Mouse (Mus musculus): ENCODE results near the gene Cbx3. TPM values are rescaled to one million over a fixed set of nuclear protein-coding genes. Genes with fewer than 3 reads are reported as not detected.

Gene Cbx3
- polyA plus RNA-seq, 1 experiment from 2014 or later, result 390 TPM

DNA sequence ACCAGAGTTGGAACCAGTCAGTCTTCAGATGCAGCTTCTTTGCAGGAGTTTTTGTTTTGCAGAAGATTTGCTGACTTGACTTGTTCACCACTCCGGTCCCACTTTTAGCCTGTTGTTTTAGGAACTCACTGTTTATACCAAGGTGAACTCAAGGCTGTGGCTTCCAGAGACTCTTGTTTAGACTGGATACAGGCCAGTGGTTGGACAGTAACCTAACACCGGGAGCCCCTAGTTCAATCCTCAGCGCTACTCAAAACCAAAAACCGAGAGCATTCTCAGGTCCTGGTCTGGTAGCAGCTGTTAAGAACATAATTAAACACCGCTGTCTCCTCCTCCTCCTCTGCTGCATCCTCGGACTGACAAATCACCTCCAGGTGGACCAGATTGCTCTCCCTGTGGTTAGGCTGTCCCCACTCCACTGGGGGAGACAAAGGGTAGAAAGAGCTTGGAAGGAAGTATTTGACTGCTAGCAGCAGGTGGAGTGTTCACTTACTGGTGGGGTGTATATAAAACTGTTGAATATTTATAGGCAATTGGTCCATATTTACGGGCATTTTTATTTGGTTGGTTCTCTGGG, 17.1 kb upstream of the Cbx3 start:
- peaks cover 14% of the 10 kb centered on the region for H3K36me3 ChIP-seq (replicated peaks; ENCODE audit: control insufficient read depth, insufficient read depth)
- no peaks in the 10 kb centered on the region for H3K9me3 ChIP-seq (ENCODE audit: control insufficient read depth, low read length)
- ATAC-seq (ENCODE audit: low FRiP score), result no peak
- no peak for DNase-seq (ENCODE audit: low spot score)
- H3K4me1 ChIP-seq (replicated peaks; ENCODE audit: control insufficient read depth, insufficient read depth, low read length), result no peaks in the 10 kb centered on the region
- H3K4me2 ChIP-seq (replicated peaks), result no peak overlapping the region
- no peak overlapping the region for H3K9ac ChIP-seq
- no peak overlapping the region for H3K4me3 ChIP-seq (replicated peaks; ENCODE audit: low read length)
- no peak overlapping the region for H3K27ac ChIP-seq
- no peaks in the 10 kb centered on the region for H3K27me3 ChIP-seq (ENCODE audit: control insufficient read depth, insufficient read depth, low read length)
- 67% methylated on average over 7 of the region's 7 CpGs for WGBS

DNA sequence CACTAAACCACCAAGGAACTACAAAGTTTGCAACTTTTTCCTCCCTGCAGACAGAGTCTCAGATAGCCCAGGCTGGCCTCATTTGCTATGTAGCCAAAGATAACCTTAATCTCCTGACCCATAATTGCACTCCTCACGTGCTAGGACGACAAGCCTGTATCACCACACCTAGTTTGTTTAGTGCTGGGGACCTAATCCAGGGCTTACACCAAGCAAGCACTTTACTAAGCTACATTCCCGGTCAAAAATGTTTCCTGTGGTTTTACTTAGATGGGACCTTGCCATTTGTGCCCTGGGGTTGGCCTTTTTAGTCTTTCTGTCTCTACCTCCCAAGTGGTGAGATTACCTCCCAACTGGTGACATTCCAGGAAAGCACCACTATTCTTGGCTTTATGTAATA, 15.2 kb upstream of the Cbx3 start:
- H3K36me3 ChIP-seq (replicated peaks; ENCODE audit: control insufficient read depth, insufficient read depth), result peaks cover 31% of the 10 kb centered on the region
- 65% methylated on average over 3 of the region's 3 CpGs for WGBS
- no peak overlapping the region for H3K27ac ChIP-seq
- DNase-seq (ENCODE audit: low spot score) (no peak), ATAC-seq (ENCODE audit: low FRiP score) (no peak)
- no peak overlapping the region for H3K9ac ChIP-seq
- no peak overlapping the region for H3K4me3 ChIP-seq (replicated peaks; ENCODE audit: low read length)
- no peaks in the 10 kb centered on the region for H3K4me1 ChIP-seq (replicated peaks; ENCODE audit: control insufficient read depth, insufficient read depth, low read length)
- H3K4me2 ChIP-seq (replicated peaks), result no peak overlapping the region
- no peaks in the 10 kb centered on the region for H3K27me3 ChIP-seq (ENCODE audit: control insufficient read depth, insufficient read depth, low read length)
- H3K9me3 ChIP-seq (ENCODE audit: control insufficient read depth, low read length), result no peaks in the 10 kb centered on the region

DNA sequence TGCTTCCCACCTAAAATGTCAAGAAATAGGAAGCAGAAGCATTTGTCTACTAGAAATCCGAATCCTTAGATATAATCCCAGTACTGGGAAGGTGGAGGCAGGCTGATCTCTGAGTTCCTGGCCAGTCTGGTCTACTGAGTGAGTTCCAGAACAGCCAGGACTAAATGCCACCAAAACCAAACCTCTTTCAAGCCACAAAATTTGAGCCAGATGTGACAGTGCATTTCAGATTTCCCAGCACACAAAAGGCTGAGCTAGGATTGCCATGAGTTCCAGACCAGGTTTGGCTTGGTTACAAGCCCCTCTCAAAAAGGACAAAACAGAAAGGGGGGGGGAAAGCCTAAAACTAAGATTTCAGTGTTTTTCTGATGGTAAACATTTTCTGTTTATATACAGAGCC, 14.0 kb upstream of the Cbx3 start:
- no peaks in the 10 kb centered on the region for H3K4me1 ChIP-seq (replicated peaks; ENCODE audit: control insufficient read depth, insufficient read depth, low read length)
- no peak overlapping the region for H3K4me3 ChIP-seq (replicated peaks; ENCODE audit: low read length)
- no peak overlapping the region for H3K27ac ChIP-seq
- no peak overlapping the region for H3K9ac ChIP-seq
- H3K4me2 ChIP-seq (replicated peaks), result no peak overlapping the region
- peaks cover 42% of the 10 kb centered on the region for H3K36me3 ChIP-seq (replicated peaks; ENCODE audit: control insufficient read depth, insufficient read depth)
- H3K27me3 ChIP-seq (ENCODE audit: control insufficient read depth, insufficient read depth, low read length), result no peaks in the 10 kb centered on the region
- no peaks in the 10 kb centered on the region for H3K9me3 ChIP-seq (ENCODE audit: control insufficient read depth, low read length)
- no peak for DNase-seq (ENCODE audit: low spot score)
- ATAC-seq (ENCODE audit: low FRiP score), result no peak
- 73% methylated on average over 1 of the region's 1 CpGs for WGBS

DNA sequence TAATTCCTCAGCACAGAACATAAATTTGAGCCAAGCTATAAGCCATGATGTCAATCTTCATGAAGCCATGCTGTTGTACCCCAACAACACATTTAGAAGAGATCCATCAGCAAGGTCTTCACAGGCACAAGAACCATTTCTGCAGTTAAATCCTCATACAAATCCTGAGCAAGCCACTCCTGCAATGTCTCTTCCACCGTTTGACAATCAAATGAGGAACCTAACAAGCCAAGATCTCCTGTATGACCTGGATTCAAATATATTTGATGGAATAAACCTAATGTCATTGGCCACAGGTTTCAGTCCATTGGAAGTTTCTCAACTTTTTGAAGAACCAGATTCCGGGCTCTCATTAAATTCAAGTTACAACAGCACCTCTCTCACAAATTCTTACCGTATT, 12.9 kb upstream of the Cbx3 start:
- no peak overlapping the region for H3K9ac ChIP-seq
- no peaks in the 10 kb centered on the region for H3K9me3 ChIP-seq (ENCODE audit: control insufficient read depth, low read length)
- H3K4me2 ChIP-seq (replicated peaks), result no peak overlapping the region
- 82% methylated on average over 3 of the region's 3 CpGs for WGBS
- peaks cover 52% of the 10 kb centered on the region for H3K36me3 ChIP-seq (replicated peaks; ENCODE audit: control insufficient read depth, insufficient read depth)
- H3K4me3 ChIP-seq (replicated peaks; ENCODE audit: low read length), result no peak overlapping the region
- ATAC-seq (ENCODE audit: low FRiP score), result no peak
- no peaks in the 10 kb centered on the region for H3K27me3 ChIP-seq (ENCODE audit: control insufficient read depth, insufficient read depth, low read length)
- no peak overlapping the region for H3K27ac ChIP-seq
- no peak for DNase-seq (ENCODE audit: low spot score)
- no peaks in the 10 kb centered on the region for H3K4me1 ChIP-seq (replicated peaks; ENCODE audit: control insufficient read depth, insufficient read depth, low read length)

DNA sequence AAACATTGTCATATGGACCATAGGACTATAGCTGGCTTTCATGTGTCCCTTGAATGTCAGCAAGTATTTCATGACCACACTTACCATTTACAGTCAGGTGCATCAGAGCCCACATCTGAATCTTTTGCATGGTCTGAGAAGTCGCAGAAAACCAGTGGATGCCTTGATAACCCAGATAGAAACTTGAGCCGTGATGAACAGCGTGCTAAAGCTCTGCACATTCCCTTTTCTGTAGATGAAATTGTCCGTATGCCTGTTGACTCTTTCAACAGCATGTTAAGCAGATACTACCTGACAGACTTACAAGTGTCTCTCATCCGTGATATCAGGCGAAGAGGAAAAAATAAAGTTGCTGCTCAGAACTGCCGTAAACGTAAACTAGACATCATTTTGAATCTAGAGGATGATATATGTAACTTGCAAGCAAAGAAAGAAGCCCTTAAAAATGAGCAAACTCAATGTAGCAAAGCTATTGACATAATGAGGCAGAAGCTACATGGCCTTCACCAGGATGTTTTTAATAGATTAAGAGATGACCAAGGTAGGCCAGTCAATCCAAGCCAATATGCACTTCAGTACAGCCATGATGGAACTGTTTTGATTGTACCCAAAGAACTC, 12.3 kb upstream of the Cbx3 start:
- Histone ChIP-seq H3K9ac (no peak overlapping the region), H3K36me3 (replicated peaks; ENCODE audit: control insufficient read depth, insufficient read depth) (peaks cover 55% of the 10 kb centered on the region), H3K27ac (no peak overlapping the region), H3K9me3 (ENCODE audit: control insufficient read depth, low read length) (no peaks in the 10 kb centered on the region), H3K4me3 (replicated peaks; ENCODE audit: low read length) (no peak overlapping the region), H3K4me1 (replicated peaks; ENCODE audit: control insufficient read depth, insufficient read depth, low read length) (no peaks in the 10 kb centered on the region), H3K4me2 (replicated peaks) (no peak overlapping the region), H3K27me3 (ENCODE audit: control insufficient read depth, insufficient read depth, low read length) (no peaks in the 10 kb centered on the region)
- WGBS, result 89% methylated on average over 8 of the region's 8 CpGs
- ATAC-seq (ENCODE audit: low FRiP score) (no peak), DNase-seq (ENCODE audit: low spot score) (no peak)

DNA sequence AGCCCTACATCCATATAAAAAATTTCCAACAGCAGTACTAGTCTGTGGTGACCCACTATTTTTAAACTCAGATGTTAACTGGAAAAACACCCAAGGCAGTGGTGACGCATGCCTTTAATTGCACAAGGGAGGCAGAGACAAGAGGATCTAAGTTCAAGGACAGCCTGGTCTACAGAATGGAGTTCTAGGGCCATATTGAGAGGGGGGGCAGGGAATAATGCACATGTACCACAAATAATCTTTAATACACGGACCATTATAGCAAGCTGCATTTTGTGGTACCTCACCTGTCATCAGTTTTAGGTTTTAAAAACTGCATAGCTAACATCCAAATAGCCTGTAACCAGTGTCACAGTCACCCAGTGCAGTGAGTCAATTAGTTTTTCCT, 11.2 kb upstream of the Cbx3 start:
- Histone ChIP-seq H3K27me3 (ENCODE audit: control insufficient read depth, insufficient read depth, low read length) (no peaks in the 10 kb centered on the region), H3K4me1 (replicated peaks; ENCODE audit: control insufficient read depth, insufficient read depth, low read length) (peaks cover 4% of the 10 kb centered on the region; the same call in 1 of the 2 replicates), H3K9ac (no peak overlapping the region), H3K36me3 (replicated peaks; ENCODE audit: control insufficient read depth, insufficient read depth) (peaks cover 66% of the 10 kb centered on the region), H3K4me2 (replicated peaks) (no peak overlapping the region), H3K27ac (no peak overlapping the region), H3K9me3 (ENCODE audit: control insufficient read depth, low read length) (no peaks in the 10 kb centered on the region), H3K4me3 (replicated peaks; ENCODE audit: low read length) (no peak overlapping the region)
- no peak for DNase-seq (ENCODE audit: low spot score)
- 45% methylated on average over 2 of the region's 2 CpGs for WGBS
- peak; percentile 32; the same call in 1 of the 2 replicates for ATAC-seq (ENCODE audit: low FRiP score)

DNA sequence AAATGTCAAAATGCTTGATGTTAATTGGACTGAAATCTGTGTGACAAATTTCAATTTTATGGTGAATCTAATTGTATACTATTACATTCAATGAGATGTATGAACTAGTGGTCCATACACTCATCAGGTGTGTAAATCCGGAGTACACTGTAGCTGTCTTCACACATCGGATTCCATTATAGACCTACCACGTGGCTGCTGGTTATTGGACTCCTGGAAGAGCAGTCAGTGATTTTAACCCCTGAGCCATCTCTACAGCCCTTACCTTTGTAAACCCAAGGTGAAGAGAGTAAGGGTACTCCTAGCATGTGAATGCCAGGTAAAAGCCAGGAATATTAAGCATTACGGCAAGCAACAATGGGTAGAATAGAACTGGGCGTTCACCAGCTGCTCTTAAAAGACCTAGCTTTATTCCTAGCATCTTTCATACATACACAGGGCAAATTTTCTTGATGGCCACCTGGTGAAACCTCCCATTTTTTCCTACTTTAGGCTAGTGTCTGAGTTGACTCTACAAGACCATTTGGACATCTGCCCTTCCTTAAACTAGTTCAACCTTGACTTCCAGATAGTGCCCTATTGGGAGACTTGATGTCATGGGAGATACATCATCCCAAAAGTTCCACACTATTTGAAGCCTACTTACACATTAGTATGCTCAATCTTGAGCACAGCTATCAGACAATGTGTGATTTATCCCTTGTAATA, 10.7 kb upstream of the Cbx3 start:
- Histone ChIP-seq H3K4me3 (replicated peaks; ENCODE audit: low read length) (no peak overlapping the region), H3K9ac (no peak overlapping the region), H3K4me2 (replicated peaks) (no peak overlapping the region), H3K9me3 (ENCODE audit: control insufficient read depth, low read length) (no peaks in the 10 kb centered on the region), H3K27me3 (ENCODE audit: control insufficient read depth, insufficient read depth, low read length) (no peaks in the 10 kb centered on the region), H3K27ac (no peak overlapping the region), H3K36me3 (replicated peaks; ENCODE audit: control insufficient read depth, insufficient read depth) (peaks cover 71% of the 10 kb centered on the region), H3K4me1 (replicated peaks; ENCODE audit: control insufficient read depth, insufficient read depth, low read length) (peaks cover 6% of the 10 kb centered on the region)
- WGBS, result 37% methylated on average over 5 of the region's 5 CpGs
- peak; percentile 47; the same call in 1 of the 2 replicates for ATAC-seq (ENCODE audit: low FRiP score)
- no peak for DNase-seq (ENCODE audit: low spot score)

DNA sequence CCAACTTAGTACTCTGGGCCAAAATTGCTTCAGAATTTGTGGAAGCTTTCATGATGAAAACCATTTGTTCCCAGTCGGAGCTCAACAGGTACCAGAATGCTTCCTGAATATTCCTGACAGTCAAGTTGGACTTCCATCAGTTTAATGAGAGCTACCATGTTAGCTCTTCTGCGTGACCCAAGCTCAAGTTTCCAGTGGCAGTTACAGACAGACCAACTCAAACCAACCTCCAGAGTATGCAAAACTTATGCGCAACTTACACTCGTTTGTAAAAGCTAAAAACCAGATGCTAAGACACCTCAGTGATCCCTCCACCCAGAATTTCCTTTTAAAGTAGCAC, 10.2 kb upstream of the Cbx3 start:
- Histone ChIP-seq H3K27me3 (ENCODE audit: control insufficient read depth, insufficient read depth, low read length) (no peaks in the 10 kb centered on the region), H3K9me3 (ENCODE audit: control insufficient read depth, low read length) (no peaks in the 10 kb centered on the region), H3K36me3 (replicated peaks; ENCODE audit: control insufficient read depth, insufficient read depth) (peaks cover 77% of the 10 kb centered on the region), H3K27ac (no peak overlapping the region), H3K4me1 (replicated peaks; ENCODE audit: control insufficient read depth, insufficient read depth, low read length) (peaks cover 11% of the 10 kb centered on the region), H3K9ac (no peak overlapping the region), H3K4me2 (replicated peaks) (no peak overlapping the region), H3K4me3 (replicated peaks; ENCODE audit: low read length) (no peak overlapping the region)
- no peak for ATAC-seq (ENCODE audit: low FRiP score)
- WGBS, result 76% methylated on average over 4 of the region's 4 CpGs
- DNase-seq (ENCODE audit: low spot score), result no peak

DNA sequence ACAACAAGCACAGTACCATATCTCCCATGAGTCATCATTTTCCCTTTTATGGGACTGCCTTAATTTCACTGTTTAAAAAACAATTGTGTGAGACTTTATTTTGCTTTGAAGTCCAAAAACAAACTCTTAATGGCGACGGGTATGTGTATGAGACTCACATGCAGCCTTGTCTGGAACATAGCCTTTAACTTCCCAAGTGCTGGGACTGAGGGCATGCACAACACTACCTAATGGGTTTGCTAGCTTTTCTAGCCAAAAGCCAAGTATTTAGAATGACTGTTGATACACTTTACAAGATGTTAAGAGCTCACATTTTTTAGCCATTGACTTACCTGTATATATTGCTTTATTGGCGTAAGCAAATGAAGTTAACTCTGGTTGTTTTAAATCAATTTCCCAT, 9.8 kb upstream of the Cbx3 start:
- H3K4me3 ChIP-seq (replicated peaks; ENCODE audit: low read length), result no peak overlapping the region
- DNase-seq (ENCODE audit: low spot score) (no peak), ATAC-seq (ENCODE audit: low FRiP score) (no peak)
- peaks cover 13% of the 10 kb centered on the region for H3K4me1 ChIP-seq (replicated peaks; ENCODE audit: control insufficient read depth, insufficient read depth, low read length)
- H3K9me3 ChIP-seq (ENCODE audit: control insufficient read depth, low read length), result no peaks in the 10 kb centered on the region
- peaks cover 80% of the 10 kb centered on the region for H3K36me3 ChIP-seq (replicated peaks; ENCODE audit: control insufficient read depth, insufficient read depth)
- no peak overlapping the region for H3K27ac ChIP-seq
- H3K4me2 ChIP-seq (replicated peaks), result no peak overlapping the region
- 79% methylated on average over 3 of the region's 3 CpGs for WGBS
- H3K9ac ChIP-seq, result no peak overlapping the region
- no peaks in the 10 kb centered on the region for H3K27me3 ChIP-seq (ENCODE audit: control insufficient read depth, insufficient read depth, low read length)

Data from hindbrain, embryonic 14.5 days (tissue).